Mouse (Mus musculus): ENCODE measurements around the gene Irx6. TPM values are rescaled to one million over a fixed set of nuclear protein-coding genes. Genes with fewer than 3 reads are reported as not detected.

The Irx6 gene
- total and polyA plus RNA-seq, 3 experiments = not detected

- no peak for DNase-seq (ENCODE audit: extremely low read depth)
- dilution Hi-C loops (cut with MboI; ENCODE audit: extremely low pct_ligation_motif_present, extremely low pct_unique_long_range_greater_than_20kb, low sequenced_read_pairs) (no loop called here), in situ Hi-C loops (cut with MboI; ENCODE audit: low pct_ligation_motif_present, low pct_unique_long_range_greater_than_20kb, low sequenced_read_pairs) (no loop called here)
- no peaks in the 10 kb centered on the region for H3K27me3 ChIP-seq (replicated peaks)
- H3K79me2 ChIP-seq (replicated peaks; ENCODE audit: control insufficient read depth, extremely low read depth, insufficient read depth, poor library complexity, severe bottlenecking) = no peaks in the 10 kb centered on the region
- H3K27ac ChIP-seq (ENCODE audit: insufficient read depth, low read depth) = no peak overlapping the region
- no peaks in the 10 kb centered on the region for H3K4me1 ChIP-seq (ENCODE audit: control insufficient read depth in 1 of 2, insufficient read depth in 2 of 2)
- peaks cover 51% of the 10 kb centered on the region for H3K9me3 ChIP-seq (replicated peaks; ENCODE audit: low read length)
- H3K4me2 ChIP-seq (ENCODE audit: insufficient read depth, low read depth, poor library complexity, severe bottlenecking) = no peak overlapping the region
- no peak overlapping the region for H3K4me3 ChIP-seq (replicated peaks in 1 of 3; ENCODE audit: low read depth in 2 of 3, low read length in 2 of 3, poor library complexity in 1 of 3)
- no peak overlapping the region for H3K9ac ChIP-seq (ENCODE audit: insufficient read depth, low read depth)
- no peaks in the 10 kb centered on the region for H3K36me3 ChIP-seq (replicated peaks in 1 of 2; ENCODE audit: control insufficient read depth in 1 of 2, insufficient read depth in 1 of 2, low read length in 1 of 2)
- no peak for TF ChIP-seq ELF1 (IDR thresholded peaks at IDR 0.05; ENCODE audit: low read depth, low read length)
- no peak for TF ChIP-seq ZC3H11A (IDR thresholded peaks at IDR 0.05; ENCODE audit: low read depth, low read length)
- TF ChIP-seq MAFK (IDR thresholded peaks at IDR 0.05; ENCODE audit: insufficient replicate concordance, low read length) = peak; percentile 77
- TF ChIP-seq E2F4 (IDR thresholded peaks at IDR 0.05; ENCODE audit: insufficient replicate concordance, low read depth, low read length) = no peak
Observed at GRCm38 (mm10) chr8:92633199-92633598, 40.9 kb upstream of the Irx6 start.

GRCm38 (mm10) chr8:92640820-92641219 lies 33.3 kb upstream of the Irx6 start:
- no peaks in the 10 kb centered on the region for H3K79me2 ChIP-seq (replicated peaks; ENCODE audit: control insufficient read depth, extremely low read depth, insufficient read depth, poor library complexity, severe bottlenecking)
- H3K27ac ChIP-seq (ENCODE audit: insufficient read depth, low read depth) = no peak overlapping the region
- dilution Hi-C loops (cut with MboI; ENCODE audit: extremely low pct_ligation_motif_present, extremely low pct_unique_long_range_greater_than_20kb, low sequenced_read_pairs) (no loop called here), in situ Hi-C loops (cut with MboI; ENCODE audit: low pct_ligation_motif_present, low pct_unique_long_range_greater_than_20kb, low sequenced_read_pairs) (no loop called here)
- H3K9ac ChIP-seq (ENCODE audit: insufficient read depth, low read depth) = no peak overlapping the region
- no peaks in the 10 kb centered on the region for H3K27me3 ChIP-seq (replicated peaks)
- H3K4me3 ChIP-seq (replicated peaks in 1 of 3; ENCODE audit: low read depth in 2 of 3, low read length in 2 of 3, poor library complexity in 1 of 3) = no peak overlapping the region
- peaks cover 73% of the 10 kb centered on the region for H3K9me3 ChIP-seq (replicated peaks; ENCODE audit: low read length)
- no peaks in the 10 kb centered on the region for H3K36me3 ChIP-seq (replicated peaks in 1 of 2; ENCODE audit: control insufficient read depth in 1 of 2, insufficient read depth in 1 of 2, low read length in 1 of 2)
- no peak for TF ChIP-seq ZC3H11A (IDR thresholded peaks at IDR 0.05; ENCODE audit: low read depth, low read length)
- no peaks in the 10 kb centered on the region for H3K4me1 ChIP-seq (ENCODE audit: control insufficient read depth in 1 of 2, insufficient read depth in 2 of 2)
- no peak for DNase-seq (ENCODE audit: extremely low read depth)
- H3K4me2 ChIP-seq (ENCODE audit: insufficient read depth, low read depth, poor library complexity, severe bottlenecking) = no peak overlapping the region

GRCm38 (mm10) chr8:92646637-92647036 lies 27.5 kb upstream of the Irx6 start:
- TF ChIP-seq CTCF (conservative IDR thresholded peaks at IDR 0.05 in 1 of 2, IDR thresholded peaks at IDR 0.05 in 1 of 2; ENCODE audit: low read depth in 2 of 2, low read length in 2 of 2) (peak; percentile 10 to 15; a peak in 1 of 4 replicates), POLR2A (IDR thresholded peaks at IDR 0.05; ENCODE audit: low read depth, low read length) (no peak), ETS1 (conservative IDR thresholded peaks at IDR 0.05; ENCODE audit: low read depth, low read length) (no peak)
- no peaks in the 10 kb centered on the region for H3K27me3 ChIP-seq (replicated peaks)
- no peak overlapping the region for H3K9ac ChIP-seq (ENCODE audit: insufficient read depth, low read depth)
- dilution Hi-C loops (cut with MboI; ENCODE audit: extremely low pct_ligation_motif_present, extremely low pct_unique_long_range_greater_than_20kb, low sequenced_read_pairs) = no loop called here
- peaks cover 69% of the 10 kb centered on the region for H3K9me3 ChIP-seq (replicated peaks; ENCODE audit: low read length)
- H3K4me1 ChIP-seq (ENCODE audit: control insufficient read depth in 1 of 2, insufficient read depth in 2 of 2) = no peaks in the 10 kb centered on the region
- no peak for DNase-seq (ENCODE audit: extremely low read depth)
- H3K4me3 ChIP-seq (replicated peaks in 1 of 3; ENCODE audit: low read depth in 2 of 3, low read length in 2 of 3, poor library complexity in 1 of 3) = no peak overlapping the region
- H3K4me2 ChIP-seq (ENCODE audit: insufficient read depth, low read depth, poor library complexity, severe bottlenecking) = no peak overlapping the region
- H3K36me3 ChIP-seq (replicated peaks in 1 of 2; ENCODE audit: control insufficient read depth in 1 of 2, insufficient read depth in 1 of 2, low read length in 1 of 2) = no peaks in the 10 kb centered on the region
- H3K27ac ChIP-seq (ENCODE audit: insufficient read depth, low read depth) = no peak overlapping the region
- in situ Hi-C loops (cut with MboI; ENCODE audit: low pct_ligation_motif_present, low pct_unique_long_range_greater_than_20kb, low sequenced_read_pairs) = no loop called here
- no peaks in the 10 kb centered on the region for H3K79me2 ChIP-seq (replicated peaks; ENCODE audit: control insufficient read depth, extremely low read depth, insufficient read depth, poor library complexity, severe bottlenecking)

GRCm38 (mm10) chr8:92664207-92664606 lies 9.9 kb upstream of the Irx6 start:
- Histone ChIP-seq H3K9me3 (replicated peaks; ENCODE audit: low read length) (peaks cover 81% of the 10 kb centered on the region), H3K27ac (ENCODE audit: insufficient read depth, low read depth) (no peak overlapping the region), H3K4me2 (ENCODE audit: insufficient read depth, low read depth, poor library complexity, severe bottlenecking) (no peak overlapping the region), H3K4me3 (replicated peaks in 1 of 3; ENCODE audit: low read depth in 2 of 3, low read length in 2 of 3, poor library complexity in 1 of 3) (no peak overlapping the region), H3K4me1 (ENCODE audit: control insufficient read depth in 1 of 2, insufficient read depth in 2 of 2) (no peaks in the 10 kb centered on the region), H3K79me2 (replicated peaks; ENCODE audit: control insufficient read depth, extremely low read depth, insufficient read depth, poor library complexity, severe bottlenecking) (no peaks in the 10 kb centered on the region), H3K36me3 (replicated peaks in 1 of 2; ENCODE audit: control insufficient read depth in 1 of 2, insufficient read depth in 1 of 2, low read length in 1 of 2) (no peaks in the 10 kb centered on the region), H3K27me3 (replicated peaks) (no peaks in the 10 kb centered on the region), H3K9ac (ENCODE audit: insufficient read depth, low read depth) (no peak overlapping the region)
- in situ Hi-C loops (cut with MboI; ENCODE audit: low pct_ligation_motif_present, low pct_unique_long_range_greater_than_20kb, low sequenced_read_pairs) = no loop called here
- DNase-seq (ENCODE audit: extremely low read depth) = no peak
- no peak for TF ChIP-seq E2F4 (IDR thresholded peaks at IDR 0.05; ENCODE audit: insufficient replicate concordance, low read depth, low read length)
- TF ChIP-seq CTCF (conservative IDR thresholded peaks at IDR 0.05 in 1 of 2, IDR thresholded peaks at IDR 0.05 in 1 of 2; ENCODE audit: low read depth in 2 of 2, low read length in 2 of 2) = no peak
- TF ChIP-seq ZNF384 (IDR thresholded peaks at IDR 0.05; ENCODE audit: low read depth, low read length) = no peak
- dilution Hi-C loops (cut with MboI; ENCODE audit: extremely low pct_ligation_motif_present, extremely low pct_unique_long_range_greater_than_20kb, low sequenced_read_pairs) = no loop called here

All from CH12.LX (cell line).